Mouse (Mus musculus) left cerebral cortex, adult 8-10 months (tissue): Measurements from ENCODE around the gene Lgr5. TPM values are rescaled to one million over a fixed set of nuclear protein-coding genes. Genes with fewer than 3 reads are reported as not detected.
A peak's percentile ranks its signal among the peaks of the same experiment; 100 is the strongest.

Experiments
- DNase-seq, 2 experiments: peaks; one replicate each; pipeline ENCODE4 v3.0.0; 2022; ENCODE audit warnings: low spot score in 2 of 2
- total RNA-seq, 4 experiments: library from RNA; stranded (reverse); gene quantifications; 2 replicates each; pipeline ENCODE4 v1.2.4; 2022

The Lgr5 gene
- total RNA-seq, 4 experiments from 2014 or later = 4.1 to 6.8 (median 5.6) TPM

DNA sequence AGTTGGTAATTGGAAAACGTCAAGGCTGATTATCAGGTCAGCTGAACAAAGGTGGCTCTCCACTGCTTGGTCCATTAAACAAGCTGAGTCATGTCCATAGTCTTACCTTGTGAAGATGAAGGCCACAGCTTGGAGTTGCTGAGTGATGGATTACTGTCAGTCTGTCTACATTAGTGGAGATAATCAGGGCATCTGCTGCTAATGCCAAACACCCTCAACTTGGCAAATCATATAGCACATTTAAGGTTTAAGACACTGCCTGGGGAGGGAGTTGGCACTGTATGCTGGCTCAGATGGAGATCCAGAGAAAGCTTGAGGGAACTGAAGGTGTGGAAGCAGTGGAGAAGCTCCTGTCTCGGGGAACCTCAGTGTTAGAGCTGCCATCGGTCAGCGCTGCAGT lies 150.3 kb downstream of the Lgr5 start:
- no peak for DNase-seq

DNA sequence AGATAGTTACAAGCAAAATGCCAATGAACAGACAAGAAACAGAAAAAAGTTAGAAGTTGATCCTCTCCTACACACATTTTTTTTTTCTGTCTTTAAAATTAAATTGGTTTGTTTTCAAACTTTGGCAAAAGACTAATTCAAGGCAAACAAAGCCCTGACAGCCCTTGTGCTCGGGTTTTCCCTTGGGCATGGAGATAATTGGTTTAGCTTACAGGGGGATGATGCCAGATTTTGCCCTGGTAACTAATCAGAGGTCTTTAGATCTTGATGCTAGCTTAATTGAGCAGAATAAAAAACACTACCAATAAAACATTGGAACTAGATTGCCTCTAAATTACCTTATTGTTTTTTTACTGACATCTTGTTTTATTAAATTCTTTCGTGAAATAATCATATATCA lies 162.2 kb downstream of the Lgr5 start:
- DNase-seq = no peak

DNA sequence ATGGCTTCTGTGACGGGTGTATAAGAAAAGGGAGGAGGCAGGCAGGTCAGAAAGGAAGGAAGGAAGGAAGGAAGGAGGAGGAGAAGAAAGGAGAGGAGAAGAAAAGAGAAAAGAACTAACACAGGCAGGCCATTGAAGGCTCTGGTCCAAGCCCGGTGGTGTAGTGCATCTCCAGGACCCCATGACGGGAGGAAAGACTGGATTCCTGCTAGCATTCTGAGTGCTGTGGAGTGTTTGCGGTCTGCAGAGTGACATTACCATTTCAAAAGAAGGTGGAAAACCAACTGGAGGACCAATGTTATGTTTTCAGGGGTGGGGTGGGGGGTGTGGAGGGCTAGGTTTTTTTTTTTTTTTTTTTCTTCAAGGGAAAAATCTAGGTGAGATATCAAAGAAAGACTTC lies 165.6 kb downstream of the Lgr5 start:
- DNase-seq = no peak

DNA sequence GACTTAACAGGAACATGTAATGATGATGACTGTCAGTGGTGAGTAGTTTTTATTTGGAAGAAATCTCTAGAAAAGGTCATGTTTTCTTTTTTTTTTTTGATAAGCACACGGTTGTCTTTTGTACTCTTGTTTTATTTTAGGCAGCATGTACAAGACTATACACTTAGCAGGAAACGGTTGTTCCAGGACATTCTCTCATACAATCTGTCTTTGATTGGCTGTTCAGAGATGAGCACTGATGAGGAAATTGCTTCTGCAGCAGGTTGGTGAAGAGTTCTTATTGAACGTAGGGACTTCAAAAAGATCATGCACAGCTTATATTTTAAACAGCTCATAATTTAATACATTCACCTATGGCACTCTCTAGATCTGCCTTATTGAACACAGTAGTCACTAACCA lies 173.5 kb downstream of the Lgr5 start:
- DNase-seq = no peak

DNA sequence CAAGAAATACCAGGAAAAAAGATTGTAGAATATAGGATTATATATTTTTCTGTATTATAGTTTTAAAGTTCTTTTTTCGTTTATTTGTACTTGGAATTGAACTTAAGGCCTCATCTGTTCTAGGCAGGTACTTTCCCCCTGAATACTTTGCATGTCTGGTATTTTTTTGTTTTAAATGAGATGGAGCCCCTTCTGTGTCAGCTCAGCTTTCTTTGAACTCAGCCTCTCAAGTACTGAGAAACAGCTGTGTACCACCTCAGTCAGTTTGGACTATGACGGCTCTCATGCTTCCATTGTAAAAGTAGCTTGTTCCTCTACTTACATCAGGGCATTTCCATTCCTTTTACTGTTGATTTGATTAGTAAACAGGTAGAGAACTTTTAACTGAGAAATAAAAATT lies 174.1 kb downstream of the Lgr5 start:
- DNase-seq = no peak

DNA sequence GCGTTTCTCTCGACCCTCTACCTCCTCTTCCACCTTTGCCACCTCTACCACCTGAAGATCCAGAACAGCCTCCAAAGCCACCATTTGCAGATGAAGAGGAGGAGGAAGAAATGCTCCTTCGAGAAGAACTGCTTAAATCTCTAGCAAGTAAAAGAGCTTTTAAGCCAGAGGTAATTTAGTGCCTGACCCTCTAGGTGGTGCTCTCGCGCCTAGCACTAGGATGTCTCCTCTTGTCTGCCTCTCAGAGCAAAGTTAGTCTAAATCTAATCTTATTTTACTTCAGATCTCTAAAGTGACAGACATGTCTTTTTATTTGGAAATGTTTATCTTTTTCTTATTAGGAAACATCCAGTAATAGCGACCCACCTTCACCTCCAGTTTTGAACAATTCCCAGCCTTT lies 181.2 kb downstream of the Lgr5 start:
- peak; percentile 8 to 18 for DNase-seq

Other genes starting within 250 kb of the Lgr5 start
- 10 to 100 TPM; 29.0 to 57.1 (median 37.9) TPM for gene Tmem19, start 225.3 kb downstream of the Lgr5 start, total RNA-seq
- 10 to 100 TPM; 11.9 to 15.5 (median 13.8) TPM for gene Thap2, start 203.3 kb downstream of the Lgr5 start, total RNA-seq
- gene Zfc3h1, start 202.8 kb downstream of the Lgr5 start, total RNA-seq = 10 to 100 TPM; 36.3 to 47.5 (median 45.2) TPM
- gene A930009A15Rik, start 17.8 kb downstream of the Lgr5 start, total RNA-seq = under 1 TPM in 2 of 4 experiments, not detected in 2; 0.39 to 0.74 TPM
- 1 to 10 TPM in 1 of 4 experiments, under 1 TPM in 2, not detected in 1; 0.37 to 1.1 (median 0.87) TPM for gene Tspan8, start 229.1 kb upstream of the Lgr5 start, total RNA-seq